Mouse (Mus musculus) bone marrow, adult 2 months (tissue): ENCODE measurements around the gene Dnajc14. TPM values are rescaled to one million over a fixed set of nuclear protein-coding genes. Genes with fewer than 3 reads are reported as not detected.

Experiments used
- H3K27ac ChIP-seq: fragments of 200-500 bp; 2 replicates; pipeline ENCODE4 v1.5.1; 2012; ENCODE audit warnings: low read depth, mild to moderate bottlenecking, control low read depth, inconsistent platforms, low read length; ENCODE audit not compliant: control insufficient read depth, poor library complexity, insufficient read depth
- H3K4me1 ChIP-seq: fragments of 200-500 bp; 2 replicates; pipeline ENCODE4 v1.6.1; 2011; ENCODE audit warnings: low read length; ENCODE audit not compliant: control insufficient read depth, insufficient read depth
- H3K4me3 ChIP-seq: fragments of 200-500 bp; replicated peaks from 2 replicates; pipeline ENCODE3; 2011; ENCODE audit warnings: mild to moderate bottlenecking, low read depth, low read length, control low read depth; ENCODE audit not compliant: control insufficient read depth
- CTCF ChIP-seq: fragments of 200-500 bp; IDR thresholded peaks from 2 replicates; pipeline ENCODE4 v1.5.1; 2011; ENCODE audit warnings: low read length, control low read depth; ENCODE audit not compliant: control insufficient read depth, insufficient read depth
- POLR2A ChIP-seq: fragments of 200-500 bp; IDR thresholded peaks from 2 replicates; pipeline ENCODE4 v1.6.1; 2011; ENCODE audit warnings: low read depth, mild to moderate bottlenecking, control low read depth, low read length, borderline replicate concordance; ENCODE audit not compliant: control insufficient read depth
- WGBS: fragments of 180-500 bp; shearing (Covaris S2); methylation state at CpG from one replicate; pipeline ENCODE4 v1.1.7; 2018; 5-methylcytosine and 5-hydroxymethylcytosine counted together
- polyA plus RNA-seq: library from polyadenylated mRNA; stranded (reverse); fragments of >200 nt; gene quantifications from 2 replicates; pipeline ENCODE4 v1.2.4, GENCODE M21; 2011; ENCODE audit warnings: low replicate concordance; ENCODE audit not compliant: missing spikeins, insufficient read depth, insufficient read length

Dnajc14 gene
- 12.2 and 20.7 TPM in 2 replicates for polyA plus RNA-seq

DNA sequence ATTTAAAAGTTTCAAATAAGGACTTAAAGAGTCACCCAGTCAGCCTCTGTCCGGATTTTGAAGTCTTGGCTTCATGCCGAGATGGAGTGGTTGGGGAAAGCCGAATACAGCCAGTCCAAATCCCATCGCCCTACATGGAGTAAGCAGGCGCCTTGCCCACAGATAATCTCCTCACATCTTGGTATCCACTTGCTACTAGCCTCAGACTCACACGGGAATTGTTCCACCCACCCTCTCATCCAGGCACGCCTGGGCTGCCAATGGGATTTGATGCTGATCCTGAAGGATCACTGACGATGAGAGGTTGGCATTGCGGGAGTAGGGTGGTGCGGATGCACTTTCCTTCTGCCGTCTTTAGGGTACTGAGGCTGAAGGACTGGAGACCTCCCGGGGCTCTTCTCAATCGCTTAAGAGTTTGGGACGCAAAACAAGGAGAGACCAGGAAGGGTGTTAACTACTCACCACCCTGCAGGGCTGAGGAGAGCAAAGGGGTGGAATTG lies at the start of gene Dnajc14:
Dnajc14 (plus strand) TSS at position 292 of the 500 bp plus-strand sequence.
- Histone ChIP-seq H3K27ac (peak within 1 kb of the TSS; percentile 97), H3K4me3 (peak within 1 kb of the TSS; percentile 96), H3K4me1 (peaks cover 4% of the 10 kb centered on the region; the same call in 1 of the 2 replicates)
- TF ChIP-seq POLR2A (no peak), CTCF (no peak)
- 2% methylated on average over 14 of the region's 14 CpGs for WGBS

DNA sequence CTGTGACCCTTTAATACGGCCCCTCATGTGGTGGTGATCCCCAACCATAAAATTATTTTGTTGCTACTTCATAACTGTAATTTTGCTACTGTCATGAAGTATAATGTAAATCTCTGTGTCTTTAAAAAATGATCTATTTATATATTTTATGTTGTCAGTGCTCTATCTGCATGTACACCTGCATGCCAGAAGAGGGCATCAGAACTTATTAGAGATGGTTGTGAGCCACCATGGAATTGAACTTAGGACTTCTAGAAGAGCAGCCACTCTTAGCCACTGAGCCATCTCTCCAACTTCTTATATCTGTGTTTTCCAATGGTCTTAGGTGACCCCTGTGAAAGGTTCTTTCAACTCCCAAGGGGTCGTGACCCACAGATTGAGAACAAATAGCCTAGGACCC lies 31.0 kb upstream of the Dnajc14 start:
- 74% methylated on average over 2 of the region's 2 CpGs for WGBS
- no peaks in the 10 kb centered on the region for H3K4me1 ChIP-seq
- no peak overlapping the region for H3K4me3 ChIP-seq
- no peak overlapping the region for H3K27ac ChIP-seq
- no peak for TF ChIP-seq CTCF
- TF ChIP-seq POLR2A, result no peak

DNA sequence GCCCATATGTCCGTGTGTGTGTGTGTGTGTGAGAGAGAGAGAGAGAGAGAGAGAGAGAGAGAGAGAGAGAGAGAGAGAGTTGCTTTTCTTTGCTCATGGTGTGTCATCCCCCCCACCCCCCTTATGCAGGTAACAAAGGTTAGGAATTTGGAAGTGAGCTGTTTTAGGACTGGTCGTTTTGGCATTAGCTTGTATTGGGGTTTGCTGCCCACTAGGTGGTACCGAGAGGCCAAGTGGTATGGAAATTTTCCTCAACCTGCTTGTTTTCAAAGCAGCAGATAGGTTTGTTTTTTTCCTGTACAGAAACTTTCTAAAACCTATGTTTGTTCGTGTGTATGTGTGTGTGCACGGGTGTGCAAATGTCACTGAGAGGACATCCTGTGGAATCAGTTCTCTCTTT lies 30.2 kb upstream of the Dnajc14 start:
- 14% methylated on average over 5 of the region's 5 CpGs for WGBS
- Histone ChIP-seq H3K4me3 (no peak overlapping the region), H3K4me1 (no peaks in the 10 kb centered on the region), H3K27ac (no peak overlapping the region)
- no peak for TF ChIP-seq POLR2A
- TF ChIP-seq CTCF, result no peak

GRCm38 (mm10) chr10:128778441-128778840 lies 25.4 kb upstream of the Dnajc14 start:
- Histone ChIP-seq H3K4me1 (peaks cover 1% of the 10 kb centered on the region; the same call in 1 of the 2 replicates), H3K4me3 (no peak overlapping the region), H3K27ac (no peak overlapping the region)
- TF ChIP-seq CTCF, result no peak
- 72% methylated on average over 2 of the region's 2 CpGs for WGBS

- Histone ChIP-seq H3K4me1 (peaks cover 1% of the 10 kb centered on the region; the same call in 1 of the 2 replicates), H3K4me3 (no peak overlapping the region), H3K27ac (peak overlapping the region; percentile 15; the same call in 1 of the 2 replicates)
- WGBS, result 12% methylated on average over 8 of the region's 8 CpGs
- TF ChIP-seq CTCF (no peak), POLR2A (no peak)
Measured at GRCm38 (mm10) chr10:128779011-128779795, 24.7 kb upstream of the Dnajc14 start.

DNA sequence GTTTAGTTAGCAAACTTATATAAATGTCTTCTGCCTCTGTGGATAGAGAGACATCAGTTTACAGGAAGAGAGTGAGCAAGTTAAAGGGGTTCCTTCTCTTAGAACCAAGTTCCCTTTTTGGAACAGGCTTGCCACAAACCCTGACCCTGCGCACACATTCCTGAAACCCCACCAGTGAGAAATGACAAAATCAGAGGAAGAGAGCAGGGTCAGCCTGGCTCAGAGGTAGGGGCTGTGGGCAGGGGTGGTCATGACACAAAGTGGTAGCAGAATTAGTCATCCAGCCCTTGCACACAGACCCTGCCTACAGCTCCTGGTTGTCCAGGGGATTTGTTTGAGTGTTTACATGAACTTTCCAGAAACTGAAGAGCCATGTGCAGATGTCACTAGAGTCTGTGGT lies 23.7 kb upstream of the Dnajc14 start:
- peaks cover 1% of the 10 kb centered on the region; the same call in 1 of the 2 replicates for H3K4me1 ChIP-seq
- WGBS, result 15% methylated on average over 1 of the region's 1 CpGs
- no peak overlapping the region for H3K4me3 ChIP-seq
- TF ChIP-seq CTCF, result no peak
- no peak for TF ChIP-seq POLR2A
- H3K27ac ChIP-seq, result no peak overlapping the region

- WGBS, result 77% methylated on average over 7 of the region's 7 CpGs
- TF ChIP-seq CTCF (no peak), POLR2A (no peak)
- no peak within 1 kb of the TSS for H3K27ac ChIP-seq
- H3K4me1 ChIP-seq, result 0 out of 2 replicates have a peak, but pooled peaks cover 2% of the 10 kb centered on the region
- H3K4me3 ChIP-seq, result peak within 1 kb of the TSS; percentile 15
Measured at GRCm38 (mm10) chr10:128790398-128791124, 13.3 kb upstream of the Dnajc14 start, which contains the start of gene Mmp19. Gene Mmp19, plus strand, starts transcription at chr10:128790910.

DNA sequence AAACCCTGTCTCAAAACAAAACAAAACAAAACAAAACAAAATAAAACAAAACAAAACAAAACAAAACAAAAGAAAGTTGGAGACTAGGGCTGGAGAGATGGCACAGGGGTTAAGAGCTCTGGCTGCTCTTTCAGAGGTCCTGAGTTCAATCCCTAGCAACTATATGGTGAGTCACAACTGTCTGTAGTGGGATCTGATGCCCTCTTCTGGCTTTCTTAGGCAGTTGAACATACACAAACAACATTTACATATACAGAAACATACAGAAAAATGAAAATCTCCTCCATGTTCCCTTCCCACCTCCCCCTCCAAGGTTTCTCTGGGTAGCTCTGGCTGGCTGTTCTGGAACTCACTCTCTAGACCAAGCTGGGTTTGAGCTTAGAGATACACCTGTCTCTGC lies 11.8 kb upstream of the Dnajc14 start:
- TF ChIP-seq POLR2A, result no peak
- TF ChIP-seq CTCF, result no peak
- Histone ChIP-seq H3K4me3 (no peak overlapping the region), H3K4me1 (0 out of 2 replicates have a peak, but pooled peaks cover 2% of the 10 kb centered on the region), H3K27ac (no peak overlapping the region)
